Mouse (Mus musculus): ENCODE data around the gene BC048507. TPM values are rescaled to one million over a fixed set of nuclear protein-coding genes. Genes with fewer than 3 reads are reported as not detected.
"Not testable (repeated sequence)": the region's sequence is repeated elsewhere in the genome, so short reads cannot be mapped to it uniquely, and the experiment has no call there.

BC048507 gene
- not detected for total RNA-seq (2021)
- long read RNA-seq, experiment 1 = 0 reads
- long read RNA-seq, experiment 2 = 0 reads

DNA sequence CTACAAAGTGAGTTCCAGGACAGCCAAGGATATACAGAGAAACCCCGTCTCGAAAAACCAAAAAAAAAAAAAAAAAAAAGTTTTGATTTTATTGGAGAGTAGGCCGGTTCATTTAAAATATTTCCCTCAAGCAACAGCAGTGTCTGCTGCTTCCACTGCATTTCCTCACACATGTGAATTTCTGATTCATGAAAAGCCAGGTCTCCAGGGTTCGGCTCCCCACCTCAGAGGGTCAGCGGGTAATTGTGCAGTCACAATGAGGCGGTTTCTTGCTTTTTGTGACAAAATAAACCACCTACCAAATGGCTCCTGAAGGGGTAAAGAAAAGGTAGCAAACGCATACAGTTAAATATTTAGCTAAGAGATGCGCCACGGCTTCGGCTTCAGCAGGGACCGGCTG is at the start of gene BC048507:
BC048507 (plus strand) TSS at position 301 of the 400 bp plus-strand sequence.
- Histone ChIP-seq H3K4me3 (no peak within 1 kb of the TSS), H3K27ac (no peak within 1 kb of the TSS)
- intact Hi-C loops (cut with DNase I) = no loop called here
- no peak for DNase-seq (ENCODE audit: extremely low spot score in 1 of 2, low spot score in 2 of 2)
- TF ChIP-seq CTCF (IDR thresholded peaks at IDR 0.05) = no peak

DNA sequence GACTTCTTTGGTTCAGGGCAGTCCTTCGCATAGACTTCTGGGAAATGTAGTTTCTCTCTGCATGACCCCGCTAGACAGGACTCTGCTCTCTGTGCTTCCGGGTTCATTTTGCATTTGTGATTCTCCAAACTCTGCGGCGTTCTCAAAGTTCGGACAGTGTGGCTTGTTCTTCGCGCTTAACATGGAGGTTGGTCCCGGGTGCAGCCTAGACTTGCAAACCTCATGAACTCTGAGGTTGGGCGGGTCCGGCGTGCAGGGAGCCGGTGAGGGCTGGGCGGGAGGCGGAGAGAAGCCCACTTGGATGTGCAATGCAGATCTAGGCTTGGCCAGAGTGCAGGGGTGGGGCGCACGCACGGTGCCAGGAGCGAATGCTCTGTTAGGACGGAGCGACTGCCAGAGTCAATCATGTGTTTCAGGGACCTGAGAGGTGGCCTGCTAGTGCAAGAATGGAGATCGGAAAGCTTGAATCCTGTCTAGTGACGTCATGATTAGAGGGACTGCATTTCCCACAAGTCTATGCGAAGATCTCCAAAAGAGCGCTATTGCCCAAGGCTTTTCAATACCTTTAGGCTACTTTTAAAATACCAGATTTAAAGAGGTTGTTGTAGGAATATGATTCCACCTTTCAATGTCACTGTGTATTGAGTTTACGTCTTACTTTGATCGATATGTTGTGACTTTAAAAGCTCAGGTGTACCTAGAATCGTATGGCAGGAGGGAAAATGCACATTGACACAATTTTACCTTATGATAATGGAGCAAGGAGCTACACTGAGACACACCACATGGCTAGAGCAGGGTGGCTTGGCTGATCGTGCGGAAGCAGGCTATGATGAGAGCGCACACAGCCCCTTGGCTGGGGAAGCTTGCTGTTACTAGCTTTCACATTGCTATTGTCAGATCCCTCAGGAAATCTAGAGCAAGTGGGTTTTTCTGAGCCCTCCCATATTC is 49.1 kb upstream of the BC048507 start, which contains the start of gene Zfp273:
Zfp273 (plus strand) TSS at position 31 of the 951 bp plus-strand sequence.
- Histone ChIP-seq H3K27ac (peak within 1 kb of the TSS; percentile 89), H3K4me3 (peak within 1 kb of the TSS; percentile 80)
- DNase-seq (ENCODE audit: extremely low spot score in 1 of 2, low spot score in 2 of 2) = peak; percentile 70 to 75
- no peak for TF ChIP-seq CTCF (IDR thresholded peaks at IDR 0.05)
- intact Hi-C loops (cut with DNase I) = loop anchor here (1.0 to 10.0 kb wide), 4 partner anchors 17 to 89 kb away; partner anchors contain the start of genes Gm10037, Zfp493, Zfp65 and Zfp85

DNA sequence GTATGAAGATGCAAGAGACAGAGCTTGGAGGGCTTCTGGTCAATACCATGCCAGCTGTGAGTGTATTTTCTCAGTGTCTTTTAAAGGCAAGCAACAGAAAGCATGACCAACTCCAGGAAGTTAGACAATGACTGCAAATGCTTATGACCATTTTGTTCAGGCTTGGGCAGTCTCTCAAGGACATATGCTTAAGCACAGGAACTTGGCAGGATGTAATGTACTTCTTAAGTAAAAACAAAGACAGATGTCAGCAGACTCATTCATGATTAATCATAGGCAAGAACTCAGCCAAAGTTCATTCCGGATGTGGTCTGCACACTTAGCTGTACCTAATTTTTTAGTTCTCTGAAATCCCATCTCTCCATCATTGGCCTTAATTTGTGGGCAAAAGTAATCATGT is 44.5 kb upstream of the BC048507 start:
- DNase-seq (ENCODE audit: extremely low spot score in 1 of 2, low spot score in 2 of 2) = no peak
- no peak overlapping the region for H3K4me3 ChIP-seq
- no peak for TF ChIP-seq CTCF (IDR thresholded peaks at IDR 0.05)
- intact Hi-C loops (cut with DNase I) = loop anchor here (10.0 kb wide), 1 partner anchor 94 kb away; the partner anchor contains the start of gene Zfp65
- no peak overlapping the region for H3K27ac ChIP-seq

DNA sequence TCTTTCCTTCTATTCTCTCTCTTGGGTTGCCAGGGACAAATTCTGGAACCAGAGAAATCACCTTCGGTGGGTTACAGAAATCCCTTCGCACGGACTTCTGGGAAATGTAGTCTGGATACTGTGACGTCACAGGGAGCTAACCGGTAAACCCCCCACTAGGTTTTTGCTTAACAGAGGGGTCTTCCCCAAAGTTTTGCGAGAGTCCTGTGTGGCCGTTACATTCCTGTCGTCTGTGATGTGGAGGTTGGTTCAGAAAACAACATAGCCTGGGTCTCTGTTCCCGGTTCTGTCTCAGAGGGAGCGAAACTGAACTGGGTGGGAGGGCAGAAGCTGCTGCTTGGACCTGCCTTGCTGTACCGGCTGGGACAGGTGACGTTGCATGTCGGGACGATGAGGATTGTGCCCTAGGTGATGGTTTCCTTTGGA is 32.2 kb upstream of the BC048507 start, which contains the start of gene Gm10037:
Gm10037 (plus strand) TSS at position 196 of the 426 bp plus-strand sequence.
- Histone ChIP-seq H3K27ac (peak within 1 kb of the TSS; percentile 90), H3K4me3 (peak within 1 kb of the TSS; percentile 54)
- DNase-seq (ENCODE audit: extremely low spot score in 1 of 2, low spot score in 2 of 2) = peak; percentile 56 to 64
- TF ChIP-seq CTCF (IDR thresholded peaks at IDR 0.05) = no peak
- intact Hi-C loops (cut with DNase I) = loop anchor here (2.0 to 10.0 kb wide), 2 partner anchors 16 to 216 kb away; no protein-coding TSS in a partner anchor

DNA sequence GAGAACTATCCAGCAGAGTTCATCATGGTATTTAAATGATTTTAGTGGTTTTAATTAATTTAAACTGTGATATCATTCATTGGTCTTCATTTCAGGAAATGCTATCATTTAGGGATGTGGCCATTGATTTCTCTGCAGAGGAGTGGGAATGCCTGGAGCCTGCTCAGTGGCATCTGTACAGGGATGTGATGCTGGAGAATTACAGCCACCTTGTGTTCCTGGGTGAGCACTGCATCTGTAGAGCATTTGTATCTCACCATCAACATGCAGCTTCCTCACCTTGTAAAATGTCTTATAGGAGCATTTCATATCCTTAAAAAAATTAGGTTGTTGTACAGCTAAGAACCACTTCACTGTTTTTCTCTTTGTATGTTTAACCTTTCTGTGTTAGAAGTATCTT is 30.0 kb upstream of the BC048507 start:
- not testable (repeated sequence) for DNase-seq (ENCODE audit: extremely low spot score in 1 of 2, low spot score in 2 of 2); H3K4me3 ChIP-seq; H3K27ac ChIP-seq
- intact Hi-C loops (cut with DNase I) = loop anchor here (2.0 to 10.0 kb wide), 2 partner anchors 218 to 666 kb away; no protein-coding TSS in a partner anchor
- peak; percentile 21 for TF ChIP-seq CTCF (IDR thresholded peaks at IDR 0.05)

DNA sequence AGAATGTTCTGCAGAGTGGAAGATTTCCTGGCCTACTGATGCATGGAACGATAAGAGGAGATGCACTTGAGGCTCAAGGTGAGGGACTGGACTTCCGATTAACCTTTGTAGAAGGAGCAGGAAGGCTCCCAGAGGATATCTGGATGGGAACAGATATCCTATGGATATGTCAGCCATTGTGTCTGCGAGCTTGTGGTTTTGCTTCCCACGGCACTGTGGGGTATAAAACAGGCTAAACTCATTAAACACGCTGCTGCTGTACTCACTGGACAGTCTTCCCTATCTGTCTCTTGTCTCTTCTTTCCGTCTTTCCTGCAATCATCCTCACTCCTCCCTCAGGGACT is 19.4 kb upstream of the BC048507 start:
- DNase-seq (ENCODE audit: extremely low spot score in 1 of 2, low spot score in 2 of 2) = no peak

DNA sequence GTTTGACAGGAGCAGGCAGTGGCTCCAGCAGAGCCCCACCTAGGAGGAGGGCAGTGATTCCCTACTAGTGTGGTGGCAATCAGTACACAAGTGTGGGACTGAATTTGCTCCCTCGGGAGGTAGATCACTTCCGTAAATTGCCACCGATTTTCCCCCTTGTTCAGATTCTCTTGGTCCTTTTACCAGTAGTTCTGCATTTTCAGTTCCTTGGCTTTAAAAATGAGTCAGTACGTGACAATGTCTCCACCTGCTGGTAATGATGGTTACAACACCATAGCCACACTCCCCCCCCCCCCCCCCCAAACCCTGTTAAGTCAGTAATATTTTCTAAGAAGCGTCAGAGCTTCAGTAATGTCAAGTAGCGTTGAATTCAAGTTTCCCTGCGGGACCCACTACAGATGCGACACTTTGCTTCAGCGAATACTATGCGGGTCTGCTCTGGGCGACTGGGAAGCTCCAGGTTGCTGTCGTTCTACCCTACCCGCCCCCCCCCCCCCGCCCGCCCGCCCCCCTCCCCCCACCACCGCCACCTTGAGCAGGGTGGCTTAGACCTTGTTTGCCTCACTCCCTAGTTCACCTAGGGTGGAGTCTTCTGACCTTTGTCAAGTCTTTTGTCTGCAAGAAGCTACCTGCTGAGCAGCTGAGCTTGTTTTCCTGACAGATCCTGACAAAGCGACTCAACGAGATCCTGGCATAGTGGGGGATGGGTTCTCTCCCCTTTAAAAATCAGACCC is 18.8 kb upstream of the BC048507 start:
- Histone ChIP-seq H3K4me3 (peak overlapping the region; percentile 40), H3K27ac (peak overlapping the region; percentile 80)
- peak; percentile 50 to 55 for DNase-seq (ENCODE audit: extremely low spot score in 1 of 2, low spot score in 2 of 2)
- TF ChIP-seq CTCF (IDR thresholded peaks at IDR 0.05) = peak; percentile 66
- intact Hi-C loops (cut with DNase I) = loop anchor here (1.0 kb wide), 1 partner anchor 484 kb away; the partner anchor contains the start of genes Gm28044 and Zfp953

More for the DNA sequence above, 19.4 kb upstream of the BC048507 start:
- Histone ChIP-seq H3K27ac (peak overlapping the region; percentile 80), H3K4me3 (peak overlapping the region; percentile 40; the same call in 1 of the 2 replicates)
- intact Hi-C loops (cut with DNase I) = loop anchor here (1.0 kb wide), 1 partner anchor 483 kb away; the partner anchor contains the start of genes Gm28044 and Zfp953
- no peak for TF ChIP-seq CTCF (IDR thresholded peaks at IDR 0.05)

DNA sequence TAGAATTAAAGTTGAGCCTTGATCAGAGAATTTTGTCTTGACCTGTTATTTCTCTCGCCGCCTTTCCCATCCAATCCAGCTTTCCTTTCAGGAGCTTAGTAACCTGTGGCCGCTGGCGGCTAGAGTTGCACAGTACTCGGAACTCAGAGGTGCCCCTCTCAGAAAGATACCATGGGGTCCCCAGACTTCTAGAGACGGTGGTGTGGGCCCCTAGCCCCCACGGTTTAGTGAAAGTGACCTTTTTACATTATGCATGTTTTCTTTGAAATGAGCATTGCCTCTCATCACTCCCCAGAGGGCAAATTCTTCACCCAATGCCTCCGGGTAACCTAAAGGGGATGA is 18.3 kb upstream of the BC048507 start:
- intact Hi-C loops (cut with DNase I) = loop anchor here (1.0 to 5.0 kb wide), 2 partner anchors 163 to 485 kb away; partner anchors contain the start of genes Gm28044 and Zfp953
- peak overlapping the region; percentile 40 for H3K4me3 ChIP-seq
- no peak for TF ChIP-seq CTCF (IDR thresholded peaks at IDR 0.05)
- peak in 1 of 2 experiments; percentile 14 for DNase-seq (ENCODE audit: extremely low spot score in 1 of 2, low spot score in 2 of 2)
- H3K27ac ChIP-seq = peak overlapping the region; percentile 3; the same call in 1 of the 2 replicates

DNA sequence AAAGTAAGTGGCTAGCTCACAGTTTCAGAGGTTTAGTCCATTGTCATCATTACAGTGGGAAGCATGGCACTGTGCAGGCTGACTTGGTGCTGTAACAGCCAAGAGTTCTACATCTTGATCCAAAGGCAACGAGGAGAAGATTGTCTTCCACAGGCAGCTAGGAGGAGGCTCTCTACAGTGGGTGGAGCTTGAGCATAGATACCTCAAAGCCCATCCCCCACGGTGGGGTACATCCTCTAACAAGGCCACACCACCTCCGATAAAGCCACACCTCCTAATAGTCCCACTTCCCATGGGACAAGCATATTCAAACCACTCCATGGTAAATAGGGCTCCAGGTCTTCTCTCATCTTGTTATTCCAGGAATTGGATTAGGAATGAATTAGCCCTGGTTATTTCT is 12.8 kb upstream of the BC048507 start:
- TF ChIP-seq CTCF (IDR thresholded peaks at IDR 0.05) = no peak
- no peak overlapping the region for H3K27ac ChIP-seq
- H3K4me3 ChIP-seq = no peak overlapping the region
- DNase-seq (ENCODE audit: extremely low spot score in 1 of 2, low spot score in 2 of 2) = no peak
- intact Hi-C loops (cut with DNase I) = no loop called here

DNA sequence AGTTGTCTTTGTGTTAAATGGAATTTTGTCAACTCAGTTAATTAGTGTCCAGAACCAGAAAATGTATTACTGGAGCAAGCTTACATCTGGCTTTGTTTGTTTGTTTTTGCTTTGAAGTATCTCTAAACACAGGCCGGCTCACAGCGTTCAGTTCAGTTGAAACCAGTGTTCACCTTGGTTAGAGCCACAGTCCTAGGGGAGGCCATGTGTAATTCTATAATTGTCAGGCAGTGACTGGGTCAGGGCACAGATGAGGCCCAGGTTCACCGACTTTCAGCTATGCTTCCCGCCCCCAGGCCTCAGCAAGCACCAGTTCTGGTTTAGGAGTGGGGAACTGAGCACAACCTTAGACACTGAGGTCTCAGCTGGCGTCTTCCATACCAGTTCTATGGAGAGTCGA is 10.0 kb upstream of the BC048507 start:
- no peak for DNase-seq (ENCODE audit: extremely low spot score in 1 of 2, low spot score in 2 of 2)
- no peak for TF ChIP-seq CTCF (IDR thresholded peaks at IDR 0.05)
- intact Hi-C loops (cut with DNase I) = no loop called here
- H3K4me3 ChIP-seq = no peak overlapping the region
- H3K27ac ChIP-seq = no peak overlapping the region

DNA sequence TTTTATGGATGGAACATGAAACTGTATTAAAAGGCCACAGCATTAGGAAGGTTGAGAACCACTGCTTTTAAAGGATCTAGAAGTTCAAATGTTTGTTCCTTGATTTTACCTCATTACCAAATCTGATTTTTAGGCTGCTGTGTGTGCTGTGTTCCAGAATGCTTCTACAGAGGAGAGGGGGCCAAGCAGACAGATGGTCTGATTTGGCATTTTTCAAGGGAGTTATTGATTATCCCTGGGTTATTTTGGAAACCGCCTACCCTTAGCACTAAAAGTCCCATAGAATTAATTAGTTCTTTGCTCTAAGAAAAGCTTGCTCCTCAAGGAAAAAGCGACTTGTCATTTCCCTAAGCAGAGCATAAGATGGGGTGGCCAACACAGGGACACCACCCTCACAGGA is 9.1 kb upstream of the BC048507 start:
- intact Hi-C loops (cut with DNase I) = no loop called here
- DNase-seq (ENCODE audit: extremely low spot score in 1 of 2, low spot score in 2 of 2) = no peak
- Histone ChIP-seq H3K4me3 (no peak overlapping the region), H3K27ac (no peak overlapping the region)
- TF ChIP-seq CTCF (IDR thresholded peaks at IDR 0.05) = no peak

All from left cerebral cortex, adult 2 months (tissue).